Mouse (Mus musculus) forebrain, postnatal 0 days (tissue): Measurements from ENCODE around the gene Krt222. TPM values are rescaled to one million over a fixed set of nuclear protein-coding genes. Genes with fewer than 3 reads are reported as not detected.

ENCODE experiments used
- ATAC-seq: fragments of 200-750 bp; cut with Nextera tagmentation; 2 replicates; pipeline ENCODE4 v1.8.0; 2017; ENCODE audit warnings: mild to moderate bottlenecking, moderate library complexity
- DNase-seq: peaks from one replicate; pipeline ENCODE4 v3.0.0-alpha.2; 2015
- H3K27ac ChIP-seq: fragments of 300-500 bp; sonication (generic); 2 replicates; pipeline ENCODE4 v1.5.1; 2014; ENCODE audit warnings: low read depth, mild to moderate bottlenecking, antibody characterized with exemption, low read length, moderate library complexity, mixed read lengths
- H3K27me3 ChIP-seq: fragments of 300-500 bp; sonication (generic); 2 replicates; pipeline ENCODE4 v1.6.1; 2014; ENCODE audit warnings: mild to moderate bottlenecking, low read length, mixed read lengths; ENCODE audit not compliant: insufficient read depth
- H3K36me3 ChIP-seq: fragments of 300-500 bp; sonication (generic); 2 replicates; pipeline ENCODE4 v1.6.1; 2014; ENCODE audit warnings: mild to moderate bottlenecking, moderate library complexity; ENCODE audit not compliant: insufficient read depth
- H3K4me1 ChIP-seq: fragments of 300-500 bp; sonication (generic); 2 replicates; pipeline ENCODE4 v1.6.1; 2014; ENCODE audit warnings: antibody characterized with exemption; ENCODE audit not compliant: insufficient read depth
- H3K4me2 ChIP-seq: fragments of 300-500 bp; sonication (generic); 2 replicates; pipeline ENCODE4 v1.6.1; 2014; ENCODE audit warnings: low read depth, mild to moderate bottlenecking, moderate library complexity
- H3K4me3 ChIP-seq: fragments of 300-500 bp; sonication (generic); 2 replicates; pipeline ENCODE4 v1.5.1; 2014; ENCODE audit warnings: low read depth, low read length, mixed read lengths
- H3K9ac ChIP-seq: fragments of 300-500 bp; sonication (generic); 2 replicates; pipeline ENCODE4 v1.6.1; 2014; ENCODE audit warnings: mild to moderate bottlenecking
- H3K9me3 ChIP-seq: fragments of 300-500 bp; sonication (generic); 2 replicates; pipeline ENCODE4 v1.6.1; 2016; ENCODE audit warnings: low read length
- CTCF ChIP-seq: sonication (generic); IDR thresholded peaks from 2 replicates; pipeline ENCODE4 v1.5.1; 2016; ENCODE audit warnings: antibody characterized with exemption, control low read depth, low read depth
- WGBS: fragments of 180-500 bp; shearing (Covaris S2); extraction: QIAGEN DNeasy Blood & Tissue Kit; methylation state at CpG from one replicate; pipeline ENCODE4 v1.1.7; 2014; 5-methylcytosine and 5-hydroxymethylcytosine counted together
- polyA plus RNA-seq: library from polyadenylated mRNA; unstranded; fragments of >200 nt; fragmentation: Nextera tagmentation; extraction: Ambion mirVana; gene quantifications from 2 replicates; pipeline ENCODE4 v1.2.1, GENCODE M21; 2015
- total RNA-seq: library from RNA; depleted of rRNA; stranded (reverse); fragments of >200 nt; gene quantifications from 2 replicates; pipeline ENCODE4 v1.2.3, GENCODE M21; 2014; rRNA removed

Krt222 gene
- total and polyA plus RNA-seq, 2 experiments from 2014 or later = 6.5 to 8.7 TPM

GRCm38 (mm10) chr11:99207449-99207848 lies 36.4 kb downstream of the Krt222 start:
- DNase-seq (no peak), ATAC-seq (no peak)
- H3K9ac ChIP-seq = no peak overlapping the region
- H3K9me3 ChIP-seq = no peaks in the 10 kb centered on the region
- 24% methylated on average over 2 of the region's 2 CpGs for WGBS
- no peaks in the 10 kb centered on the region for H3K27me3 ChIP-seq
- no peak for TF ChIP-seq CTCF
- H3K36me3 ChIP-seq = peaks cover 31% of the 10 kb centered on the region
- no peak overlapping the region for H3K4me3 ChIP-seq
- no peak overlapping the region for H3K4me2 ChIP-seq
- no peaks in the 10 kb centered on the region for H3K4me1 ChIP-seq
- no peak overlapping the region for H3K27ac ChIP-seq

GRCm38 (mm10) chr11:99206954-99207353 lies 36.9 kb downstream of the Krt222 start:
- DNase-seq = peak; percentile 47
- TF ChIP-seq CTCF = peak; percentile 60
- Histone ChIP-seq H3K4me3 (no peak overlapping the region), H3K27me3 (no peaks in the 10 kb centered on the region), H3K27ac (no peak overlapping the region), H3K9me3 (no peaks in the 10 kb centered on the region), H3K4me2 (no peak overlapping the region), H3K36me3 (peaks cover 26% of the 10 kb centered on the region), H3K9ac (no peak overlapping the region), H3K4me1 (no peaks in the 10 kb centered on the region)
- ATAC-seq = peak; percentile 43
- 34% methylated on average over 2 of the region's 2 CpGs for WGBS

- WGBS = 22% methylated on average over 14 of the region's 14 CpGs
- peak; percentile 79 for TF ChIP-seq CTCF
- peaks cover 3% of the 10 kb centered on the region; the same call in 1 of the 2 replicates for H3K27me3 ChIP-seq
- DNase-seq = peak; percentile 55
- H3K9ac ChIP-seq = no peak overlapping the region
- H3K9me3 ChIP-seq = no peaks in the 10 kb centered on the region
- H3K4me1 ChIP-seq = no peaks in the 10 kb centered on the region
- no peak overlapping the region for H3K4me3 ChIP-seq
- no peaks in the 10 kb centered on the region for H3K36me3 ChIP-seq
- H3K4me2 ChIP-seq = no peak overlapping the region
- no peak for ATAC-seq
- no peak overlapping the region for H3K27ac ChIP-seq
Measured at GRCm38 (mm10) chr11:99189154-99189582, 54.7 kb downstream of the Krt222 start.

GRCm38 (mm10) chr11:99187348-99187747 lies 56.5 kb downstream of the Krt222 start:
- no peaks in the 10 kb centered on the region for H3K36me3 ChIP-seq
- H3K27me3 ChIP-seq = peaks cover 3% of the 10 kb centered on the region; the same call in 1 of the 2 replicates
- no peak overlapping the region for H3K9ac ChIP-seq
- H3K27ac ChIP-seq = no peak overlapping the region
- no peak overlapping the region for H3K4me3 ChIP-seq
- H3K4me1 ChIP-seq = no peaks in the 10 kb centered on the region
- 93% methylated on average over 4 of the region's 4 CpGs for WGBS
- H3K4me2 ChIP-seq = no peak overlapping the region
- no peak for TF ChIP-seq CTCF
- no peak for ATAC-seq
- DNase-seq = no peak
- H3K9me3 ChIP-seq = no peaks in the 10 kb centered on the region

- no peak overlapping the region for H3K9ac ChIP-seq
- no peaks in the 10 kb centered on the region for H3K4me1 ChIP-seq
- no peak overlapping the region for H3K4me3 ChIP-seq
- ATAC-seq (no peak), DNase-seq (no peak)
- peaks cover 3% of the 10 kb centered on the region; the same call in 1 of the 2 replicates for H3K27me3 ChIP-seq
- H3K9me3 ChIP-seq = no peaks in the 10 kb centered on the region
- no peak overlapping the region for H3K27ac ChIP-seq
- H3K4me2 ChIP-seq = no peak overlapping the region
- 71% methylated on average over 2 of the region's 2 CpGs for whole genome bisulfite sequencing
- TF ChIP-seq CTCF = no peak
- no peaks in the 10 kb centered on the region for H3K36me3 ChIP-seq
Measured at GRCm38 (mm10) chr11:99186836-99187235, 57.0 kb downstream of the Krt222 start.

Other genes starting within 250 kb of the Krt222 start
- 30.2 and 40.7 TPM in 2 replicates for gene Top2a, start 219.9 kb downstream of the Krt222 start, total RNA-seq
- 18.1 and 19.7 TPM in 2 replicates for gene Top2a, start 219.9 kb downstream of the Krt222 start, polyA plus RNA-seq
- gene Igfbp4, start 202.8 kb downstream of the Krt222 start, total RNA-seq = 99.0 and 102 TPM in 2 replicates
- gene Igfbp4, start 202.8 kb downstream of the Krt222 start, polyA plus RNA-seq = 128 and 142 TPM in 2 replicates
- gene Tns4, start 154.8 kb downstream of the Krt222 start, total RNA-seq = 0.48 TPM in 1 of 2 replicates, not detected in the other
- 0.29 TPM in 1 of 2 replicates, not detected in the other for gene Tns4, start 154.8 kb downstream of the Krt222 start, polyA plus RNA-seq
- gene Ccr7, start 89.0 kb downstream of the Krt222 start, total RNA-seq = 0.38 TPM in 1 of 2 replicates, not detected in the other
- gene Ccr7, start 89.0 kb downstream of the Krt222 start, polyA plus RNA-seq = 0.06 and 0.17 TPM in 2 replicates
- gene Smarce1, start 13.1 kb downstream of the Krt222 start, total RNA-seq = 116 and 156 TPM in 2 replicates
- 227 and 228 TPM in 2 replicates for gene Smarce1, start 13.1 kb downstream of the Krt222 start, polyA plus RNA-seq
- gene Krt24, start 41.2 kb upstream of the Krt222 start, total RNA-seq = 0.15 TPM in 1 of 2 replicates, not detected in the other
- 0.08 TPM in 2 replicates for gene Krt24, start 41.2 kb upstream of the Krt222 start, polyA plus RNA-seq
- gene Krt25, start 78.9 kb upstream of the Krt222 start, total RNA-seq = not detected in 2 replicates
- 0.11 and 0.24 TPM in 2 replicates for gene Krt25, start 78.9 kb upstream of the Krt222 start, polyA plus RNA-seq
- gene Krt26, start 93.9 kb upstream of the Krt222 start, total RNA-seq = 0.14 TPM in 1 of 2 replicates, not detected in the other
- 0.12 and 0.15 TPM in 2 replicates for gene Krt26, start 93.9 kb upstream of the Krt222 start, polyA plus RNA-seq
- gene Krt27, start 107.0 kb upstream of the Krt222 start, total RNA-seq = 0.23 TPM in 1 of 2 replicates, not detected in the other
- 0.10 TPM in 1 of 2 replicates, not detected in the other for gene Krt27, start 107.0 kb upstream of the Krt222 start, polyA plus RNA-seq
- gene Krt28, start 130.8 kb upstream of the Krt222 start, total RNA-seq = 0.15 and 0.19 TPM in 2 replicates
- gene Krt28, start 130.8 kb upstream of the Krt222 start, polyA plus RNA-seq = 0.24 and 0.48 TPM in 2 replicates
- gene Krt10, start 145.3 kb upstream of the Krt222 start, total RNA-seq = 4.0 and 7.1 TPM in 2 replicates
- 36.3 and 43.3 TPM in 2 replicates for gene Krt10, start 145.3 kb upstream of the Krt222 start, polyA plus RNA-seq
- gene Krt12, start 178.2 kb upstream of the Krt222 start, total RNA-seq = 0.14 and 1.6 TPM in 2 replicates
- gene Krt12, start 178.2 kb upstream of the Krt222 start, polyA plus RNA-seq = 1.3 and 2.0 TPM in 2 replicates
- not detected in 2 replicates for gene Krt20, start 194.1 kb upstream of the Krt222 start, total RNA-seq
- 0.09 and 0.10 TPM in 2 replicates for gene Krt20, start 194.1 kb upstream of the Krt222 start, polyA plus RNA-seq
- 0.08 TPM in 1 of 2 replicates, not detected in the other for gene Krt23, start 249.1 kb upstream of the Krt222 start, total RNA-seq
- 0.20 and 0.53 TPM in 2 replicates for gene Krt23, start 249.1 kb upstream of the Krt222 start, polyA plus RNA-seq